Mouse (Mus musculus) CH12.LX (cell line): ENCODE measurements around the gene Il17rc.

Experiments
- CTCF ChIP-seq, 2 experiments: IDR thresholded peaks in 1 of 2; conservative IDR thresholded peaks in 1 of 2; 2 replicates each; pipeline ENCODE4 v1.5.1; 2011 to 2012; ENCODE audit warnings: low read depth in 2 of 2, low read length in 2 of 2, improper control_type of control experiment in 1 of 2, inconsistent platforms in 1 of 2, mild to moderate bottlenecking in 1 of 2, moderate library complexity in 1 of 2
- MEF2A ChIP-seq: IDR thresholded peaks from 2 replicates; pipeline ENCODE4 v1.6.1; 2014; ENCODE audit warnings: low read depth, mild to moderate bottlenecking, inconsistent platforms, low read length, improper control_type of control experiment, borderline replicate concordance
- POLR2AphosphoS2 ChIP-seq: IDR thresholded peaks from 2 replicates; pipeline ENCODE4 v1.6.1; 2011; ENCODE audit warnings: low read depth, low read length, improper control_type of control experiment
- RCOR1 ChIP-seq: conservative IDR thresholded peaks from 2 replicates; pipeline ENCODE4 v1.6.1; 2012; ENCODE audit warnings: low read depth, mild to moderate bottlenecking, inconsistent platforms, low read length, improper control_type of control experiment

DNA sequence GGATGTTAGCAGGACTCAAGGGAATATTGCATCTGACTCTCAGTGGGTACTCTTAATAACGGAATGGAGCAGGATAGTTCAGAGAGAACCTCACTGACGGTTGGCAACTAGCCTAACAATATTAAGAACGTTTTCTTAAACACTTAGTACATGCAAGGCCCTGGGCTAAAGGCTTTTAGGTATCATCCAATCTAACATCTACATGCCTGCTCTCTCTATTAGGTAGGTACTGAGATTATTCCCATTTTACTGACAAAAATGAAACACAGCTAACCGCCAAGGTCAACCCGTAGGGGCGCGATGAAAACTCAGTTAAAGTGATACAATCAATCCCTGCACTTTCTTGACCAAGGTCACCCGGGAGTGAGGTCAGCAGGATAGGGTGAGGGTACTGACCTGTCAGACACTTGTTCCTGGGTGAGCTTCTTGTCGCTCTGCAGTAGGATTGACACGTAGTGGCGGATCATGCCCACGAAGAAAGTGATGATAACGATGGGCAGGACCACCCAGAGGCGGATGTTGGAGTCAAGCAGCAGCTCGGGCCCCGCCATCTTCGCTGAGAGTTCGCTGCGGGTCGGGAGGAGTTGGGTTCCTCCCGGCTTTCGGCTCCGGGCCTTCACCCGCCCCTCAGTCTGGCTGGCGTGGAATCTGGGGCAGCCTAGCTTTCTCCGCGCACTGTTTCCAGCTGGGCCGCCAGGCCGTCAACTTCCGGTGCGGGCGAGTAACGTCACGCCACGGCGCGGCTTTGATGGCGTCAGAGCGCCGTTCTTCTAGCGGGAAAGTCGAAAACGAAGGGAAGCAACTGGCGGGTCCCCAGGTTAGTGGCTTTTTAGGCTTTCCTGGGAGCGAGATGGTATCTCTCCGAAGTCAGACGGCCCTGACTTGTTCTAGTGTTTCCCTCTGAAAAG lies 60.0 kb downstream of the Il17rc start, which contains the start of the genes Emc3 and Fancd2:
- no peak for TF ChIP-seq RCOR1
- no peak for TF ChIP-seq CTCF (conservative IDR thresholded peaks at IDR 0.05 in 1 of 2, IDR thresholded peaks at IDR 0.05 in 1 of 2; ENCODE audit: low read depth in 2 of 2, low read length in 2 of 2)
- TF ChIP-seq MEF2A = peak; percentile 82
- peak; percentile 67; the same call in 1 of the 2 replicates for TF ChIP-seq POLR2AphosphoS2
